Mouse (Mus musculus) kidney, embryonic 16.5 days (tissue): ENCODE data around the gene Iqsec1. TPM values are rescaled to one million over a fixed set of nuclear protein-coding genes. Genes with fewer than 3 reads are reported as not detected.

Source experiments
- ATAC-seq: fragments of 200-750 bp; cut with Nextera tagmentation; 2 replicates; pipeline ENCODE4 v1.8.0; 2017; ENCODE audit warnings: moderate TSS enrichment; ENCODE audit not compliant: low FRiP score, low TSS enrichment
- H3K27ac ChIP-seq: fragments of 300-500 bp; sonication (generic); 2 replicates; pipeline ENCODE4 v1.5.1; 2014; ENCODE audit warnings: low read length
- H3K27me3 ChIP-seq: fragments of 300-500 bp; sonication (generic); 2 replicates; pipeline ENCODE4 v1.6.1; 2014; ENCODE audit warnings: low read length, control low read depth, mixed read lengths; ENCODE audit not compliant: insufficient read depth
- H3K36me3 ChIP-seq: fragments of 300-500 bp; sonication (generic); 2 replicates; pipeline ENCODE4 v1.6.1; 2014; ENCODE audit warnings: low read length, control low read depth, mixed read lengths; ENCODE audit not compliant: insufficient read depth
- H3K4me1 ChIP-seq: fragments of 300-500 bp; sonication (generic); 2 replicates; pipeline ENCODE4 v1.6.1; 2014; ENCODE audit warnings: low read length, control low read depth, mixed read lengths; ENCODE audit not compliant: insufficient read depth
- H3K4me2 ChIP-seq: fragments of 300-500 bp; sonication (generic); replicated peaks from 2 replicates; pipeline ENCODE4 v1.6.1; 2014; ENCODE audit warnings: low read depth, low read length
- H3K4me3 ChIP-seq: fragments of 300-500 bp; sonication (generic); 2 replicates; pipeline ENCODE4 v1.5.1; 2014; ENCODE audit warnings: mild to moderate bottlenecking, low read length
- H3K9ac ChIP-seq: fragments of 300-500 bp; sonication (generic); replicated peaks from 2 replicates; pipeline ENCODE4 v1.6.1; 2014; ENCODE audit warnings: low read length
- H3K9me3 ChIP-seq: fragments of 300-500 bp; sonication (generic); 2 replicates; pipeline ENCODE4 v1.6.1; 2016; ENCODE audit warnings: low read length, control low read depth
- WGBS: fragments of 180-500 bp; shearing (Covaris S2); extraction: QIAGEN DNeasy Blood & Tissue Kit; methylation state at CpG from one replicate; pipeline ENCODE4 v1.1.7; 2014; 5-methylcytosine and 5-hydroxymethylcytosine counted together
- polyA plus RNA-seq: library from polyadenylated mRNA; unstranded; fragments of >200 nt; fragmentation: Nextera tagmentation; extraction: Ambion mirVana; gene quantifications from 2 replicates; pipeline ENCODE4 v1.2.1, GENCODE M21; 2015

The Iqsec1 gene
- polyA plus RNA-seq, 1 experiment from 2014 or later: 10.5 TPM

GRCm38 (mm10) chr6:90722993-90723392, 265.5 kb downstream of the Iqsec1 start:
- no peak for ATAC-seq
- Histone ChIP-seq H3K27me3 (no peaks in the 10 kb centered on the region), H3K9ac (no peak overlapping the region), H3K36me3 (no peaks in the 10 kb centered on the region), H3K4me2 (no peak overlapping the region), H3K27ac (no peak overlapping the region), H3K4me3 (no peak overlapping the region), H3K9me3 (no peaks in the 10 kb centered on the region), H3K4me1 (peaks cover 38% of the 10 kb centered on the region)
- WGBS: 77% methylated on average over 3 of the region's 3 CpGs

GRCm38 (mm10) chr6:90720996-90721746, 267.3 kb downstream of the Iqsec1 start:
- 60% methylated on average over 5 of the region's 5 CpGs for WGBS
- no peak for ATAC-seq
- no peak overlapping the region; the same call in 1 of the 2 replicates for H3K9ac ChIP-seq
- H3K9me3 ChIP-seq: no peaks in the 10 kb centered on the region
- no peak overlapping the region for H3K4me3 ChIP-seq
- H3K4me1 ChIP-seq: peaks cover 44% of the 10 kb centered on the region
- no peaks in the 10 kb centered on the region for H3K36me3 ChIP-seq
- no peak overlapping the region for H3K4me2 ChIP-seq
- H3K27ac ChIP-seq: peak overlapping the region; percentile 14
- H3K27me3 ChIP-seq: no peaks in the 10 kb centered on the region

- H3K27ac ChIP-seq: peak overlapping the region; percentile 14
- no peaks in the 10 kb centered on the region for H3K36me3 ChIP-seq
- H3K9me3 ChIP-seq: no peaks in the 10 kb centered on the region
- 35% methylated on average over 3 of the region's 3 CpGs for WGBS
- H3K4me2 ChIP-seq: no peak overlapping the region
- H3K9ac ChIP-seq: no peak overlapping the region
- H3K27me3 ChIP-seq: no peaks in the 10 kb centered on the region
- ATAC-seq: no peak
- peaks cover 47% of the 10 kb centered on the region for H3K4me1 ChIP-seq
- no peak overlapping the region for H3K4me3 ChIP-seq
Observed at GRCm38 (mm10) chr6:90720201-90720600, 268.3 kb downstream of the Iqsec1 start.

GRCm38 (mm10) chr6:90719402-90719801, 269.1 kb downstream of the Iqsec1 start:
- WGBS: 70% methylated on average over 6 of the region's 6 CpGs
- Histone ChIP-seq H3K4me1 (peaks cover 50% of the 10 kb centered on the region), H3K4me3 (no peak overlapping the region), H3K36me3 (no peaks in the 10 kb centered on the region), H3K9ac (no peak overlapping the region), H3K27me3 (no peaks in the 10 kb centered on the region), H3K27ac (no peak overlapping the region), H3K9me3 (no peaks in the 10 kb centered on the region), H3K4me2 (no peak overlapping the region)
- no peak for ATAC-seq

GRCm38 (mm10) chr6:90718477-90718876, 270.0 kb downstream of the Iqsec1 start:
- H3K9me3 ChIP-seq: no peaks in the 10 kb centered on the region
- 78% methylated on average over 3 of the region's 3 CpGs for WGBS
- H3K4me2 ChIP-seq: no peak overlapping the region
- peaks cover 56% of the 10 kb centered on the region for H3K4me1 ChIP-seq
- H3K27ac ChIP-seq: no peak overlapping the region
- no peak overlapping the region for H3K4me3 ChIP-seq
- no peak overlapping the region for H3K9ac ChIP-seq
- ATAC-seq: no peak
- no peaks in the 10 kb centered on the region for H3K36me3 ChIP-seq
- no peaks in the 10 kb centered on the region for H3K27me3 ChIP-seq

- Histone ChIP-seq H3K36me3 (no peaks in the 10 kb centered on the region), H3K9me3 (no peaks in the 10 kb centered on the region), H3K27ac (no peak overlapping the region), H3K4me1 (peaks cover 64% of the 10 kb centered on the region), H3K27me3 (no peaks in the 10 kb centered on the region), H3K9ac (no peak overlapping the region), H3K4me3 (no peak overlapping the region), H3K4me2 (no peak overlapping the region)
- no peak for ATAC-seq
- WGBS: 46% methylated on average over 1 of the region's 1 CpGs
Observed at GRCm38 (mm10) chr6:90717711-90718110, 270.8 kb downstream of the Iqsec1 start.

- Histone ChIP-seq H3K4me2 (peak overlapping the region; percentile 84), H3K9ac (peak overlapping the region; percentile 90; the same call in 1 of the 2 replicates), H3K4me3 (peak overlapping the region; percentile 80), H3K9me3 (no peaks in the 10 kb centered on the region), H3K27ac (no peak overlapping the region), H3K27me3 (no peaks in the 10 kb centered on the region), H3K36me3 (no peaks in the 10 kb centered on the region), H3K4me1 (peaks cover 73% of the 10 kb centered on the region)
- ATAC-seq: no peak
- 40% methylated on average over 4 of the region's 4 CpGs for WGBS
Observed at GRCm38 (mm10) chr6:90716853-90717252, 271.6 kb downstream of the Iqsec1 start.

GRCm38 (mm10) chr6:90716066-90716704, 272.3 kb downstream of the Iqsec1 start:
- WGBS: under 1% methylated on average over 43 of the region's 49 CpGs
- Histone ChIP-seq H3K4me3 (peak overlapping the region; percentile 80), H3K4me2 (peak overlapping the region; percentile 84), H3K9ac (peak overlapping the region; percentile 90), H3K27ac (peak overlapping the region; percentile 88), H3K36me3 (no peaks in the 10 kb centered on the region), H3K4me1 (peaks cover 78% of the 10 kb centered on the region), H3K9me3 (no peaks in the 10 kb centered on the region), H3K27me3 (no peaks in the 10 kb centered on the region)
- peak; percentile 90 for ATAC-seq

- Histone ChIP-seq H3K4me1 (peaks cover 78% of the 10 kb centered on the region), H3K9ac (peak overlapping the region; percentile 90), H3K9me3 (no peaks in the 10 kb centered on the region), H3K27ac (peak overlapping the region; percentile 88), H3K27me3 (no peaks in the 10 kb centered on the region), H3K4me3 (peak overlapping the region; percentile 80), H3K36me3 (no peaks in the 10 kb centered on the region), H3K4me2 (peak overlapping the region; percentile 84)
- ATAC-seq: no peak
- WGBS: 37% methylated on average over 4 of the region's 4 CpGs
Observed at GRCm38 (mm10) chr6:90715245-90715905, 273.1 kb downstream of the Iqsec1 start.
